Mouse (Mus musculus) stomach, embryonic 15.5 days (tissue): ENCODE measurements around the gene Arpp19. TPM values are rescaled to one million over a fixed set of nuclear protein-coding genes. Genes with fewer than 3 reads are reported as not detected.

Experiments used
- ATAC-seq: fragments of 200-750 bp; cut with Nextera tagmentation; 2 replicates; pipeline ENCODE4 v1.8.0; 2017; ENCODE audit warnings: low read depth, moderate number of reproducible peaks, moderate TSS enrichment; ENCODE audit not compliant: insufficient read depth, low FRiP score
- H3K27ac ChIP-seq: fragments of 300-500 bp; sonication (generic); 2 replicates; pipeline ENCODE4 v1.5.1; 2015; ENCODE audit warnings: mild to moderate bottlenecking, inconsistent platforms
- H3K27me3 ChIP-seq: fragments of 300-500 bp; sonication (generic); replicated peaks from 2 replicates; pipeline ENCODE4 v1.6.1; 2015; ENCODE audit warnings: inconsistent platforms
- H3K36me3 ChIP-seq: fragments of 300-500 bp; sonication (generic); 2 replicates; pipeline ENCODE4 v1.6.1; 2015; ENCODE audit warnings: inconsistent platforms
- H3K4me1 ChIP-seq: fragments of 300-500 bp; sonication (generic); 2 replicates; pipeline ENCODE4 v1.6.1; 2015; ENCODE audit warnings: inconsistent platforms
- H3K4me2 ChIP-seq: fragments of 300-500 bp; sonication (generic); 2 replicates; pipeline ENCODE4 v1.6.1; 2015; ENCODE audit warnings: mild to moderate bottlenecking, inconsistent platforms
- H3K4me3 ChIP-seq: fragments of 300-500 bp; sonication (generic); replicated peaks from 2 replicates; pipeline ENCODE4 v1.5.1; 2015; ENCODE audit warnings: inconsistent platforms
- H3K9ac ChIP-seq: fragments of 300-500 bp; sonication (generic); 2 replicates; pipeline ENCODE4 v1.6.1; 2015; ENCODE audit warnings: inconsistent platforms
- H3K9me3 ChIP-seq: fragments of 300-500 bp; sonication (generic); 2 replicates; pipeline ENCODE4 v1.6.1; 2016; ENCODE audit warnings: inconsistent platforms
- whole genome bisulfite sequencing: fragments of 180-500 bp; shearing (Covaris S2); methylation state at CpG from one replicate; pipeline ENCODE4 v1.1.7; 2015; 5-methylcytosine and 5-hydroxymethylcytosine counted together
- polyA plus RNA-seq: library from polyadenylated mRNA; unstranded; fragments of >200 nt; fragmentation: Nextera tagmentation; extraction: Ambion mirVana; gene quantifications from 2 replicates; pipeline ENCODE4 v1.2.1, GENCODE M21; 2015

Arpp19 gene
- polyA plus RNA-seq, 1 experiment from 2014 or later = 306 TPM

DNA sequence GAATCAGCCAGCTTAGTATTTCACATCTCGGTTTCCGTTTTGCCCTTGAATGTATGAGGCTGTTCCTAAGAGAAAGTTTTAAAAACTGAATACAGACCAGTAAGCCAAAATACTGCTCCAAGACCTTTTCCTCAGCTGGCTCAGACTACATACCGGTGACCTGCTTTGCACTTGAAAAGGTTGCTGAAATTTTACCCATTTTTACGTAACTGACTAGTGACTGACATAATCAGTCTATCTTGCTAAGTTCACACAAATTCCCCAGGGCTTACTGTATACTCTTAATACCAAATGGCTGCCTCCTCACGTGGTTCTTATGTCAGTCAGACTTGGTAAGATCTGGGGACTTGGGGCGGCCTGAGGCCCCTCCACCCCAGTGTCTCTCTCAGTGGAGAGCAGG is 18.2 kb upstream of the Arpp19 start:
- H3K9me3 ChIP-seq = no peaks in the 10 kb centered on the region
- H3K4me1 ChIP-seq = 0 out of 2 replicates have a peak, but pooled peaks cover 4% of the 10 kb centered on the region
- peaks cover 4% of the 10 kb centered on the region; the same call in 1 of the 2 replicates for H3K36me3 ChIP-seq
- no peak overlapping the region for H3K4me3 ChIP-seq
- H3K9ac ChIP-seq = no peak overlapping the region
- no peaks in the 10 kb centered on the region for H3K27me3 ChIP-seq
- no peak overlapping the region for H3K27ac ChIP-seq
- 85% methylated on average over 6 of the region's 6 CpGs for WGBS
- ATAC-seq = no peak
- no peak overlapping the region for H3K4me2 ChIP-seq

- Histone ChIP-seq H3K4me2 (no peak overlapping the region), H3K4me3 (no peak overlapping the region), H3K36me3 (peaks cover 4% of the 10 kb centered on the region; the same call in 1 of the 2 replicates), H3K27ac (no peak overlapping the region), H3K9me3 (no peaks in the 10 kb centered on the region), H3K4me1 (0 out of 2 replicates have a peak, but pooled peaks cover 4% of the 10 kb centered on the region), H3K9ac (no peak overlapping the region), H3K27me3 (no peaks in the 10 kb centered on the region)
- 72% methylated on average over 3 of the region's 3 CpGs for WGBS
- no peak for ATAC-seq
Observed at GRCm38 (mm10) chr9:75019592-75019991, 17.8 kb upstream of the Arpp19 start.

- Histone ChIP-seq H3K4me3 (no peak overlapping the region), H3K27ac (no peak overlapping the region), H3K27me3 (no peaks in the 10 kb centered on the region), H3K4me2 (no peak overlapping the region), H3K9ac (no peak overlapping the region), H3K36me3 (peaks cover 4% of the 10 kb centered on the region; the same call in 1 of the 2 replicates), H3K4me1 (0 out of 2 replicates have a peak, but pooled peaks cover 4% of the 10 kb centered on the region), H3K9me3 (no peaks in the 10 kb centered on the region)
- 71% methylated on average over 4 of the region's 4 CpGs for WGBS
- no peak for ATAC-seq
Observed at GRCm38 (mm10) chr9:75020561-75020960, 16.9 kb upstream of the Arpp19 start.

- no peaks in the 10 kb centered on the region for H3K27me3 ChIP-seq
- H3K4me3 ChIP-seq = no peak overlapping the region
- no peak overlapping the region for H3K9ac ChIP-seq
- 0 out of 2 replicates have a peak, but pooled peaks cover 4% of the 10 kb centered on the region for H3K36me3 ChIP-seq
- 72% methylated on average over 7 of the region's 7 CpGs for WGBS
- H3K4me1 ChIP-seq = 0 out of 2 replicates have a peak, but pooled peaks cover 4% of the 10 kb centered on the region
- H3K9me3 ChIP-seq = no peaks in the 10 kb centered on the region
- peak overlapping the region; percentile 1; the same call in 1 of the 2 replicates for H3K27ac ChIP-seq
- ATAC-seq = no peak
- no peak overlapping the region for H3K4me2 ChIP-seq
Observed at GRCm38 (mm10) chr9:75022546-75022945, 14.9 kb upstream of the Arpp19 start.

- no peaks in the 10 kb centered on the region for H3K9me3 ChIP-seq
- H3K4me1 ChIP-seq = 0 out of 2 replicates have a peak, but pooled peaks cover 4% of the 10 kb centered on the region
- 54% methylated on average over 5 of the region's 5 CpGs for WGBS
- H3K27ac ChIP-seq = no peak overlapping the region
- H3K27me3 ChIP-seq = no peaks in the 10 kb centered on the region
- H3K4me3 ChIP-seq = no peak overlapping the region
- no peak for ATAC-seq
- H3K9ac ChIP-seq = no peak overlapping the region
- no peak overlapping the region for H3K4me2 ChIP-seq
- H3K36me3 ChIP-seq = no peaks in the 10 kb centered on the region
Observed at GRCm38 (mm10) chr9:75023150-75023894, 14.1 kb upstream of the Arpp19 start.

GRCm38 (mm10) chr9:75024089-75024488 is 13.3 kb upstream of the Arpp19 start:
- no peak overlapping the region for H3K27ac ChIP-seq
- H3K4me3 ChIP-seq = no peak overlapping the region
- no peaks in the 10 kb centered on the region for H3K9me3 ChIP-seq
- no peak; the same call in 1 of the 2 replicates for ATAC-seq
- WGBS = 43% methylated on average over 7 of the region's 7 CpGs
- no peak overlapping the region for H3K4me2 ChIP-seq
- no peaks in the 10 kb centered on the region for H3K36me3 ChIP-seq
- H3K4me1 ChIP-seq = 0 out of 2 replicates have a peak, but pooled peaks cover 4% of the 10 kb centered on the region
- H3K27me3 ChIP-seq = no peaks in the 10 kb centered on the region
- H3K9ac ChIP-seq = no peak overlapping the region

- H3K4me3 ChIP-seq = no peak overlapping the region
- 0 out of 2 replicates have a peak, but pooled peaks cover 4% of the 10 kb centered on the region for H3K4me1 ChIP-seq
- H3K36me3 ChIP-seq = no peaks in the 10 kb centered on the region
- H3K27ac ChIP-seq = no peak overlapping the region
- H3K27me3 ChIP-seq = no peaks in the 10 kb centered on the region
- H3K4me2 ChIP-seq = no peak overlapping the region
- 75% methylated on average over 6 of the region's 6 CpGs for WGBS
- H3K9me3 ChIP-seq = no peaks in the 10 kb centered on the region
- no peak overlapping the region for H3K9ac ChIP-seq
- no peak for ATAC-seq
Observed at GRCm38 (mm10) chr9:75025689-75026088, 11.7 kb upstream of the Arpp19 start.

DNA sequence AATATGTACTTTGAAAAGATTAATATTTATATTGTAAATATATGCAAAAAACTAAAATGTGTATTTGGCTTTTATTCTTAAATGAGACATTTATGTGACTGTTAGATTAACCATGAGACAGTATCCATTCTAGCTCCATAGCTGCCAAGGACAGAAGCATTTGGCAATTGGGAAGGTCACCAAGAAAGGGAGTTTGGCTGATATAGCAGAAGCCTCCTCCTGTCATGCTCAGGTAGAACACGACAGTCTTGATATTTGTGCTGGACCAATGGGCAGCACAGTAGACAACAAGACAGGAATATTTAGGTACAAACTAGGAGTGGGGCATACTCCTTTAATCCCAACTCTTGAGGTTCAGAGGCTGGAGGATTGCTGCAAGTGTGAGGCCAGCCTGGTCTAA is 5.0 kb upstream of the Arpp19 start:
- no peak overlapping the region for H3K4me3 ChIP-seq
- no peak for ATAC-seq
- H3K27ac ChIP-seq = no peak overlapping the region
- no peak overlapping the region for H3K4me2 ChIP-seq
- 100% methylated on average over 1 of the region's 1 CpGs for WGBS
- no peak overlapping the region for H3K9ac ChIP-seq
- H3K36me3 ChIP-seq = no peaks in the 10 kb centered on the region
- no peaks in the 10 kb centered on the region for H3K4me1 ChIP-seq
- H3K27me3 ChIP-seq = no peaks in the 10 kb centered on the region
- no peaks in the 10 kb centered on the region for H3K9me3 ChIP-seq

GRCm38 (mm10) chr9:75033141-75033540 is 4.3 kb upstream of the Arpp19 start:
- Histone ChIP-seq H3K27me3 (no peaks in the 10 kb centered on the region), H3K4me1 (no peaks in the 10 kb centered on the region), H3K9ac (no peak overlapping the region), H3K9me3 (no peaks in the 10 kb centered on the region), H3K27ac (no peak overlapping the region), H3K4me2 (no peak overlapping the region), H3K4me3 (no peak overlapping the region), H3K36me3 (no peaks in the 10 kb centered on the region)
- 57% methylated on average over 7 of the region's 7 CpGs for WGBS
- ATAC-seq = no peak

- 34% methylated on average over 1 of the region's 1 CpGs for WGBS
- no peak for ATAC-seq
- no peaks in the 10 kb centered on the region for H3K36me3 ChIP-seq
Observed at GRCm38 (mm10) chr9:75034691-75035090, 2.7 kb upstream of the Arpp19 start.

DNA sequence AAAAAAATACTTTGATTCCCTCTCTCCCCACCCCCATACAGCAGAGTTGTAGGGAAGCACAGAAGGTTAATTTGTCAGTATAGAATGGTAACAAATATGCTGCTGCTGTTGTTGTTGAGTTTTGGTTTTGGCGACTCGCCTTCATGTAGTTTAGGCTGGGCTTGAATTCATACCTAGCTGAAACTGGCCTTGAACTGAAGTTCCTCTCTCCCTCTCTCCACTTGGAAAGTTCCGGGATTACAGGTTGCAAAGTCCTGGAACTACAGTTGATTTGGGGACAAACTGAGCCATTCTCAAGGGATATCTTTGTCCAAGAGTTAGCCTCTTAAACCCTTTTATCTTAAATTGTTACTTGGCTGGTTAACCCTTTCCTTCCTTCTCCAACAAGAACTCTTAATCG is 1.5 kb upstream of the Arpp19 start:
- 69% methylated on average over 4 of the region's 4 CpGs for WGBS
- Histone ChIP-seq H3K4me1 (0 out of 2 replicates have a peak, but pooled peaks cover 4% of the 10 kb centered on the region), H3K4me3 (no peak overlapping the region), H3K27me3 (no peaks in the 10 kb centered on the region), H3K36me3 (no peaks in the 10 kb centered on the region), H3K9ac (no peak overlapping the region), H3K27ac (no peak overlapping the region), H3K9me3 (no peaks in the 10 kb centered on the region), H3K4me2 (no peak overlapping the region)
- no peak for ATAC-seq

More at GRCm38 (mm10) chr9:75034691-75035090, 2.7 kb upstream of the Arpp19 start:
- no peak overlapping the region for H3K27ac ChIP-seq
- H3K9ac ChIP-seq = no peak overlapping the region
- no peaks in the 10 kb centered on the region for H3K27me3 ChIP-seq
- H3K9me3 ChIP-seq = no peaks in the 10 kb centered on the region
- H3K4me2 ChIP-seq = no peak overlapping the region
- H3K4me3 ChIP-seq = no peak overlapping the region
- H3K4me1 ChIP-seq = no peaks in the 10 kb centered on the region

DNA sequence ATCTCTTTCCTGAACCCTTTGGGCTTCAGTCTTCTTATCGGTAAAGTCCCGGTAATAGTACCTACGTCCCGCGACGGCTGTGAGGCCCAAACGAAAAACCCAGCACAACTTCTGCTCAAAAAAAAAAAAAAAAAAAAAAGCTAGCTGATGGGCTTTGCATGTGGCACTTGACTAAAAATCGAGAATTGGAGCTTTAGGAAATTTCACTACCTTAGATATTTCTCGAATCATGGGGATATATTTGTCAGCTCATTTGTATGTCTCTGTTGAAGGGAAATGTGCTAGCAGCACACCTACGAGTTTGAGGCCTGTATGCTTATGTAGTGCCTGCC is 909 bp downstream of the Arpp19 start:
- no peak for ATAC-seq
- Histone ChIP-seq H3K27me3 (no peaks in the 10 kb centered on the region), H3K36me3 (no peaks in the 10 kb centered on the region), H3K4me2 (peak overlapping the region; percentile 64), H3K4me1 (0 out of 2 replicates have a peak, but pooled peaks cover 4% of the 10 kb centered on the region), H3K9ac (peak overlapping the region; percentile 96), H3K4me3 (peak overlapping the region; percentile 93), H3K9me3 (no peaks in the 10 kb centered on the region), H3K27ac (no peak overlapping the region)
- 1% methylated on average over 10 of the region's 10 CpGs for WGBS
